Mouse (Mus musculus) C2C12 (cell line): ENCODE data around the gene Gprasp1.
"Not testable (repeated sequence)": the region's sequence is repeated elsewhere in the genome, so short reads cannot be mapped to it uniquely, and the experiment has no call there.

Experiments
- CEBPB ChIP-seq: IDR thresholded peaks from one replicate; pipeline ENCODE4 v1.6.1; 2011; ENCODE audit warnings: low read depth, mild to moderate bottlenecking, control low read depth, moderate library complexity
- CTCF ChIP-seq: IDR thresholded peaks from one replicate; pipeline ENCODE4 v1.5.1; 2011; ENCODE audit not compliant: control insufficient read depth, insufficient read depth, insufficient read length
- MAX ChIP-seq: IDR thresholded peaks from one replicate; pipeline ENCODE4 v1.6.1; 2011; ENCODE audit warnings: mild to moderate bottlenecking, control low read depth
- MYOD1 ChIP-seq: IDR thresholded peaks from one replicate; pipeline ENCODE4 v1.6.1; 2011; ENCODE audit warnings: low read depth; ENCODE audit not compliant: control insufficient read depth, insufficient read length
- MYOG ChIP-seq: IDR thresholded peaks from one replicate; pipeline ENCODE4 v1.6.1; 2011; ENCODE audit not compliant: control insufficient read depth, insufficient read length; ENCODE audit errors: extremely low read depth
- USF1 ChIP-seq: IDR thresholded peaks from one replicate; pipeline ENCODE4 v1.6.1; 2011; ENCODE audit warnings: low read depth, mild to moderate bottlenecking, control low read depth, moderate library complexity

DNA sequence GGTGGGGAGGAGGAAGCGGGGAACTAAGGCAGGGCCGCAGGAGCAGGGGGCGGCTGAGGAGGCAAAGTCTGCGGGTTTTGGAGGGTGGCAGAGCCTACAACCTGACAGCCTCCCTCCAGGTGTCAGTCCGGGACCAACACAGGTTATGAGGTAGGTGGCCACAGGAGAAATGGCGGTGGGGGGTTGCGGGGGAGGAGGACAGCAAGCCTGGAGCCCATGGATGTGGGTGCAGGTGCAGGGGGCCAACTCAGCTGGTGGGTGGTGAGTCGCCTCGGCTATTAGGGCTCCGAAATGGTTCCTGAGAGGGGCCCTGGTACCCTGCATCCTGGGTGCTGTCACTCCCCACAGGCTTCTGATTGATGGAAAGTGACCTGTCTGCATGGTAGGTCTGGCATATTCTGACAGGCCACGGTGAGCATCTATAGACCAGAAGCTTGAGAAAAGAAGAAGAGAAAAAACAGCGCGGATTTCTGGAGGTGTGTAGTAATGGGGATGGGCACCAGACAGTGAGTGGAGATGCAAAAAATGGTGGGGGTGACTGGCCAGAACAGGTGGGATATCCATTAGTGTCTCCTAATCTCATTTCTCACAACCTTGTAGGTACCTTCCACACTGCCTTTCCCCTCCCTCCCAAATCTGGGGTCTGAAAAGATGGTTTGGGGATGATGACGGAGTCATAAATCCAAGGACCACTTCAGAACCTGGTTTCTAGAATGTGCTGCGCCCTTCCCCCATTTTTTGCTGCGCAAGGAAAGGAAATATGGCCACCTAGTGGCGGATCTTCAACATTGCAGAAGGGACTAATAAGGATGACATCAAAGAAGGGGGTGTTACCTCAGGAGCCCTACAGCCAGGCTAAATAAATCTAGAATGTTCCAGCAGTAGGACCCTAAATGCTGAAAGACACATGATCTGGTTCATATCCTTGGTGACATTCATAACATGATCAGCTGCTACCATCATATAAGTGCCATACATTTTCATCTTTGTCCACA lies 97.2 kb downstream of the Gprasp1 start:
- TF ChIP-seq MYOD1, CEBPB, CTCF, MYOG, MAX, USF1: not testable (repeated sequence)
